8 mouse cellular contexts compared by ENCODE assay signal in genomic region chr1:164899506-164899905, GRCm38 (mm10). TPM values are rescaled to one million over a fixed set of nuclear protein-coding genes. Genes with fewer than 3 reads are reported as not detected.
A peak's percentile ranks its signal among the peaks of the same experiment; 100 is the strongest.
DNase-seq lines count a peak whose midpoint lies in the region; ATAC-seq lines count a peak whose summit lies in the region.

No protein-coding gene starts in this region.

- no peaks in the 10 kb centered on the region for H3K27me3 ChIP-seq in heart, embryonic 16.5 days (ENCODE audit: control insufficient read depth, insufficient read depth, low read length)
- H3K27me3 ChIP-seq in midbrain, embryonic 12.5 days: 0 out of 2 replicates have a peak, but pooled peaks cover 4% of the 10 kb centered on the region

- 0 out of 2 replicates have a peak, but pooled peaks cover 3% of the 10 kb centered on the region for H3K4me1 ChIP-seq in brown adipose tissue, adult 24 weeks (ENCODE audit: control insufficient read depth, insufficient read depth, insufficient read length, low read length)
- H3K4me1 ChIP-seq in heart, embryonic 16.5 days (ENCODE audit: control insufficient read depth, insufficient read depth, low read length): peaks cover 33% of the 10 kb centered on the region
- peaks cover 15% of the 10 kb centered on the region for H3K4me1 ChIP-seq in midbrain, embryonic 12.5 days

- no peak for ATAC-seq in heart, embryonic 16.5 days (replicated peaks; ENCODE audit: extremely low read depth, insufficient read depth, low FRiP score)
- no peak for ATAC-seq in midbrain, embryonic 12.5 days (ENCODE audit: low FRiP score, low read depth)
- no peak for ATAC-seq in megakaryocyte progenitor cell, adult 5-6 weeks (replicated peaks; ENCODE audit: poor library complexity)

- peak overlapping the region; percentile 80 for H3K4me3 ChIP-seq in brown adipose tissue, adult 24 weeks (ENCODE audit: insufficient read depth, low read depth, low read length)
- H3K4me3 ChIP-seq in heart, embryonic 16.5 days (ENCODE audit: low read length): peak overlapping the region; percentile 64
- H3K4me3 ChIP-seq in midbrain, embryonic 12.5 days: peak overlapping the region; percentile 52

- peak overlapping the region; percentile 94 for H3K27ac ChIP-seq in brown adipose tissue, adult 24 weeks (replicated peaks; ENCODE audit: low read depth, low read length)
- H3K27ac ChIP-seq in heart, embryonic 16.5 days (ENCODE audit: low read length): peak overlapping the region; percentile 23; the same call in 1 of the 2 replicates
- no peak overlapping the region for H3K27ac ChIP-seq in midbrain, embryonic 12.5 days (replicated peaks)

- DNase-seq in MN1 (ENCODE audit: low spot score): peak; percentile 48
- peak; percentile 89 for DNase-seq in kidney, postnatal 14 days
- DNase-seq in spleen, adult 18-20 months: no peak
- no peak for DNase-seq in thymus, postnatal 4 days

- H3K4me2 ChIP-seq in heart, embryonic 16.5 days (ENCODE audit: low read depth, low read length): peak overlapping the region; percentile 95
- H3K4me2 ChIP-seq in midbrain, embryonic 12.5 days (replicated peaks): peak overlapping the region; percentile 67

- 29% methylated on average over 7 of the region's 7 CpGs for WGBS in heart, embryonic 16.5 days
- 27% methylated on average over 7 of the region's 7 CpGs for WGBS in midbrain, embryonic 12.5 days

- no peaks in the 10 kb centered on the region for H3K36me3 ChIP-seq in heart, embryonic 16.5 days (ENCODE audit: control insufficient read depth, insufficient read depth)
- no peaks in the 10 kb centered on the region for H3K36me3 ChIP-seq in midbrain, embryonic 12.5 days

- H3K9ac ChIP-seq in heart, embryonic 16.5 days (ENCODE audit: low read length): peak overlapping the region; percentile 78
- H3K9ac ChIP-seq in midbrain, embryonic 12.5 days (replicated peaks): peak overlapping the region; percentile 60

- H3K9me3 ChIP-seq in heart, embryonic 16.5 days (replicated peaks; ENCODE audit: control insufficient read depth, low read length): no peaks in the 10 kb centered on the region
- H3K9me3 ChIP-seq in midbrain, embryonic 12.5 days: no peaks in the 10 kb centered on the region

RNA-seq across cellular contexts. Expression of gene Xcl1, which starts 35.8 kb away (rescaled TPM):
- not detected in 2 replicates for polyA plus RNA-seq in brown adipose tissue, adult 24 weeks (2012; ENCODE audit: insufficient read depth, insufficient read length, missing spikeins)
- 1.9 and 2.9 TPM in 2 replicates for polyA plus RNA-seq in heart, embryonic 16.5 days (2015; fragmentation: Nextera tagmentation; extraction: Ambion mirVana)
- polyA plus RNA-seq in midbrain, embryonic 12.5 days (2016; fragmentation: Nextera tagmentation; extraction: Ambion mirVana): not detected in 2 replicates
- total RNA-seq in megakaryocyte progenitor cell, adult 5-6 weeks (2015): 0.52 and 0.66 TPM in 2 replicates
- 1.6 TPM in 1 of 2 replicates, not detected in the other for total RNA-seq in megakaryocyte progenitor cell, adult 5-6 weeks (2017)

Comparison
In these comparisons a context has a peak if more than half of its experiments do, and no peak if none do; other contexts are left out.
1. DNase-seq: peak in MN1 (single experiment) and kidney, postnatal 14 days (single experiment); none in spleen, adult 18-20 months (0 of 2) and thymus, postnatal 4 days (single experiment).
2. Peak in every context shown above with its lines, with median percentiles within 50 percentile points of each other: H3K4me3 ChIP-seq.